Comparison of ENCODE assay signal across 8 mouse cellular contexts in the genomic region with DNA sequence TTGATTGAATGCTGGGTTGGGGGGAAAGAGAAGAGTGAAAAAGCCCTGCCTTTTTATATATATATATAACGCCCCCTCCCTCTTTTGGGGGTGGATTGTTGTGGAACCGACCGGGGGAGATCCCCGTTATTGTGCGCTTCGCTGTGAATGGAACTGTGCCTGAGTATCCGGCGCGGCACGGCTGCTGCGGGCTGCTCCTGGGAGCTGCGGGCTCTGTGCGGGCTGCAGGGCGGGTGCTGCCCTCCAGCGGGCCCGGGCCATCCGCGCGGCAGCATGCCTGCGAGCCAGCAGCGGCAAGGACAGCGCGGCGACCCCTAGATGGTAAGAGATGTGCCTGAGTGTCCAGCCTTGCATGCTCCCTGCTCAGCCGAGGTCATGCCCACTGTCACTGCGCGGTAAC.
A peak's percentile ranks its signal among the peaks of the same experiment; 100 is the strongest.
DNase-seq lines count a peak whose midpoint lies in the region; ATAC-seq and TF ChIP-seq lines count a peak whose summit lies in the region.

No protein-coding gene starts in this region.

- in situ Hi-C loops in Patski (cut with MboI; ENCODE audit: low pct_unique_long_range_greater_than_20kb): loop anchor here (10.0 kb wide), 1 partner anchor 481 kb away; no protein-coding TSS in a partner anchor

- peak overlapping the region; percentile 37 for H3K4me3 ChIP-seq in embryonic facial prominence, embryonic 13.5 days
- peak overlapping the region; percentile 39 to 43 for H3K4me3 ChIP-seq in heart, embryonic 14.5 days (ENCODE audit: control insufficient read depth in 1 of 2, insufficient read depth in 1 of 2, low read depth in 1 of 2, low read length in 2 of 2)
- H3K4me3 ChIP-seq in kidney, postnatal 0 days (replicated peaks; ENCODE audit: low read depth, low read length): peak overlapping the region; percentile 28
- H3K4me3 ChIP-seq in lung, adult 2 months (replicated peaks; ENCODE audit: extremely low read depth, low read depth, low read length): peak overlapping the region; percentile 49
- peak overlapping the region; percentile 16; the same call in 1 of the 2 replicates for H3K4me3 ChIP-seq in olfactory bulb, adult 2 months (ENCODE audit: insufficient read depth, low read depth, low read length)

- WGBS in embryonic facial prominence, embryonic 13.5 days: under 1% methylated on average over 27 of the region's 27 CpGs
- under 1% methylated on average over 27 of the region's 27 CpGs for WGBS in heart, embryonic 14.5 days
- 1% methylated on average over 27 of the region's 27 CpGs for WGBS in kidney, postnatal 0 days
- 1% methylated on average over 27 of the region's 27 CpGs for WGBS in lung, adult 2 months
- 3% methylated on average over 27 of the region's 27 CpGs for WGBS in olfactory bulb, adult 2 months

- H3K9me3 ChIP-seq in embryonic facial prominence, embryonic 13.5 days: no peaks in the 10 kb centered on the region
- H3K9me3 ChIP-seq in heart, embryonic 14.5 days (ENCODE audit: control insufficient read depth, low read length): no peaks in the 10 kb centered on the region
- H3K9me3 ChIP-seq in kidney, postnatal 0 days (replicated peaks; ENCODE audit: low read length): no peaks in the 10 kb centered on the region

- peak overlapping the region; percentile 48; the same call in 1 of the 2 replicates for H3K27ac ChIP-seq in embryonic facial prominence, embryonic 13.5 days
- H3K27ac ChIP-seq in heart, embryonic 14.5 days (replicated peaks in 1 of 2; ENCODE audit: control insufficient read depth in 1 of 2, insufficient read depth in 1 of 2, low read depth in 2 of 2, low read length in 2 of 2): no peak overlapping the region
- no peak overlapping the region for H3K27ac ChIP-seq in kidney, postnatal 0 days
- no peak overlapping the region for H3K27ac ChIP-seq in olfactory bulb, adult 2 months (ENCODE audit: insufficient read depth, low read depth, low read length)

- no peak for ATAC-seq in Patski
- ATAC-seq in embryonic facial prominence, embryonic 13.5 days (ENCODE audit: insufficient number of reproducible peaks, insufficient read depth, low FRiP score, low TSS enrichment, low read depth): 0 out of 2 replicates have a peak, but pooled peaks have one; percentile 10
- ATAC-seq in heart, embryonic 14.5 days (ENCODE audit: insufficient number of reproducible peaks, insufficient read depth, low FRiP score, low read depth): peak; percentile 47; the same call in 1 of the 2 replicates
- ATAC-seq in kidney, postnatal 0 days (replicated peaks; ENCODE audit: low FRiP score, low read depth): no peak; the same call in 1 of the 2 replicates

- POLR2A ChIA-PET in Patski (lab: Charles Lee): no interaction called here

- peaks cover 65% of the 10 kb centered on the region for H3K4me1 ChIP-seq in embryonic facial prominence, embryonic 13.5 days
- peaks cover 4 to 16% of the 10 kb centered on the region in 2 experiments for H3K4me1 ChIP-seq in heart, embryonic 14.5 days (ENCODE audit: control insufficient read depth in 2 of 2, insufficient read depth in 2 of 2, low read length in 2 of 2)
- H3K4me1 ChIP-seq in kidney, postnatal 0 days (replicated peaks; ENCODE audit: insufficient read depth, low read length): peaks cover 13% of the 10 kb centered on the region
- peaks cover 4% of the 10 kb centered on the region; the same call in 1 of the 2 replicates for H3K4me1 ChIP-seq in lung, adult 2 months (ENCODE audit: control insufficient read depth, insufficient read depth, low read length)
- H3K4me1 ChIP-seq in olfactory bulb, adult 2 months (ENCODE audit: control insufficient read depth, insufficient read depth, low read length): 0 out of 2 replicates have a peak, but pooled peaks cover 4% of the 10 kb centered on the region

- TF ChIP-seq POLR2A in lung, adult 2 months (IDR thresholded peaks at IDR 0.05; ENCODE audit: borderline replicate concordance, extremely low read depth, low read depth, low read length): no peak
- no peak for TF ChIP-seq POLR2A in olfactory bulb, adult 2 months (IDR thresholded peaks at IDR 0.05; ENCODE audit: insufficient read depth, low read depth, low read length)

- peak overlapping the region; percentile 71 for H3K4me2 ChIP-seq in embryonic facial prominence, embryonic 13.5 days
- peak overlapping the region; percentile 91 for H3K4me2 ChIP-seq in heart, embryonic 14.5 days (ENCODE audit: low read length)
- H3K4me2 ChIP-seq in kidney, postnatal 0 days (ENCODE audit: low read length): peak overlapping the region; percentile 68

- CTCF ChIA-PET in Patski (lab: Charles Lee): interaction anchor here (0.7 to 1.7 kb wide), 3 partner anchors 300 to 507 kb away, joined by 3 read pairs; no protein-coding TSS in a partner anchor

- H3K36me3 ChIP-seq in embryonic facial prominence, embryonic 13.5 days: no peaks in the 10 kb centered on the region
- no peaks in the 10 kb centered on the region for H3K36me3 ChIP-seq in heart, embryonic 14.5 days (ENCODE audit: control insufficient read depth, insufficient read depth, low read length)
- H3K36me3 ChIP-seq in kidney, postnatal 0 days (ENCODE audit: insufficient read depth, low read length): no peaks in the 10 kb centered on the region

- peak; percentile 99 for TF ChIP-seq CTCF in Patski (IDR thresholded peaks at IDR 0.05)
- TF ChIP-seq CTCF in kidney, postnatal 0 days (IDR thresholded peaks at IDR 0.05; ENCODE audit: low read depth): peak; percentile 71
- TF ChIP-seq CTCF in lung, adult 2 months (IDR thresholded peaks at IDR 0.05; ENCODE audit: insufficient read depth, low read length): no peak
- TF ChIP-seq CTCF in olfactory bulb, adult 2 months (IDR thresholded peaks at IDR 0.05; ENCODE audit: insufficient read depth, low read depth, low read length): peak; percentile 30; the same call in 1 of the 2 replicates

- peak overlapping the region; percentile 68 for H3K9ac ChIP-seq in embryonic facial prominence, embryonic 13.5 days
- H3K9ac ChIP-seq in heart, embryonic 14.5 days (ENCODE audit: low read length): peak overlapping the region; percentile 65
- 0 out of 2 replicates have a peak overlapping the region, but pooled peaks have one; percentile 35 for H3K9ac ChIP-seq in kidney, postnatal 0 days (ENCODE audit: low read depth, low read length)

- peak; percentile 35 for DNase-seq in 3T3-L1 (ENCODE audit: low read depth, low spot score)
- no peak for DNase-seq in Patski (ENCODE audit: low read depth, low spot score)
- DNase-seq in kidney, postnatal 0 days (ENCODE audit: low spot score): peak; percentile 78
- peak; percentile 38 for DNase-seq in lung, adult 2 months
- peak; percentile 32 to 60 for DNase-seq in urinary bladder, postnatal 36 days (ENCODE audit: low spot score in 2 of 2)

- H3K27me3 ChIP-seq in Patski: no peaks in the 10 kb centered on the region
- H3K27me3 ChIP-seq in embryonic facial prominence, embryonic 13.5 days: peaks cover 9% of the 10 kb centered on the region
- H3K27me3 ChIP-seq in heart, embryonic 14.5 days (ENCODE audit: control insufficient read depth, insufficient read depth, low read length): no peaks in the 10 kb centered on the region
- H3K27me3 ChIP-seq in kidney, postnatal 0 days (ENCODE audit: insufficient read depth, low read length): no peaks in the 10 kb centered on the region

Comparison
In these comparisons a context has a peak if more than half of its experiments do, and no peak if none do; other contexts are left out.
1. ATAC-seq: peak in embryonic facial prominence, embryonic 13.5 days (single experiment) and heart, embryonic 14.5 days (single experiment); none in Patski (single experiment) and kidney, postnatal 0 days (single experiment).
2. Peak in every context shown above with its lines, with median percentiles within 50 percentile points of each other: H3K4me2 ChIP-seq, H3K4me3 ChIP-seq and H3K9ac ChIP-seq.